Mouse (Mus musculus) spleen, adult 2 months (tissue): ENCODE results near the gene Ccnd1. TPM values are rescaled to one million over a fixed set of nuclear protein-coding genes. Genes with fewer than 3 reads are reported as not detected.

ENCODE experiments used
- DNase-seq, 2 experiments: peaks; one replicate each; pipeline versions ENCODE4 v3.0.0 to v3.0.0-alpha.2; 2012 to 2021; ENCODE audit warnings: low spot score in 2 of 2, low read depth in 1 of 2
- H3K27ac ChIP-seq: fragments of 200-500 bp; 2 replicates; pipeline ENCODE4 v1.5.1; 2012; ENCODE audit warnings: low read length, inconsistent platforms; ENCODE audit not compliant: insufficient read depth
- H3K27me3 ChIP-seq: fragments of 200-500 bp; 2 replicates; pipeline ENCODE4 v1.6.1; 2012; ENCODE audit warnings: mild to moderate bottlenecking, moderate library complexity, low read length, inconsistent platforms; ENCODE audit not compliant: control insufficient read depth, insufficient read depth
- H3K36me3 ChIP-seq: fragments of 200-500 bp; 2 replicates; pipeline ENCODE4 v1.6.1; 2012; ENCODE audit warnings: mild to moderate bottlenecking, low read length, inconsistent platforms; ENCODE audit not compliant: control insufficient read depth, insufficient read depth
- H3K4me1 ChIP-seq: fragments of 200-500 bp; 2 replicates; pipeline ENCODE4 v1.6.1; 2011; ENCODE audit warnings: inconsistent platforms; ENCODE audit not compliant: control insufficient read depth, insufficient read depth, insufficient read length
- H3K4me3 ChIP-seq: fragments of 200-500 bp; 2 replicates; pipeline ENCODE4 v1.5.1; 2011; ENCODE audit warnings: mild to moderate bottlenecking, inconsistent platforms; ENCODE audit not compliant: insufficient read depth, insufficient read length; ENCODE audit errors: extremely low read depth
- CTCF ChIP-seq: fragments of 200-500 bp; IDR thresholded peaks from 2 replicates; pipeline ENCODE4 v1.5.1; 2011; ENCODE audit warnings: mild to moderate bottlenecking, inconsistent platforms; ENCODE audit not compliant: insufficient read depth, insufficient read length, insufficient replicate concordance; ENCODE audit errors: extremely low read depth
- POLR2A ChIP-seq: fragments of 200-500 bp; IDR thresholded peaks from 2 replicates; pipeline ENCODE4 v1.6.1; 2011; ENCODE audit warnings: low read depth, low read length, inconsistent platforms
- WGBS: fragments of 180-500 bp; shearing (Covaris S2); methylation state at CpG from one replicate; pipeline ENCODE4 v1.1.7; 2018; 5-methylcytosine and 5-hydroxymethylcytosine counted together
- polyA plus RNA-seq: library from polyadenylated mRNA; depleted of rRNA; stranded (reverse); fragments of >200 nt; gene quantifications from 2 replicates; pipeline ENCODE4 v1.2.3, GENCODE M21; 2012

Gene Ccnd1
- polyA plus RNA-seq, 1 experiment, result 34.9 TPM

GRCm38 (mm10) chr7:144928889-144929210, 10.9 kb downstream of the Ccnd1 start:
- no peak for DNase-seq
- 85% methylated on average over 6 of the region's 6 CpGs for WGBS
- no peak overlapping the region for H3K27ac ChIP-seq
- H3K27me3 ChIP-seq, result no peaks in the 10 kb centered on the region
- H3K4me3 ChIP-seq, result no peak overlapping the region
- peaks cover 3% of the 10 kb centered on the region for H3K4me1 ChIP-seq
- no peaks in the 10 kb centered on the region for H3K36me3 ChIP-seq
- TF ChIP-seq POLR2A (no peak), CTCF (no peak)

- DNase-seq, result no peak
- TF ChIP-seq CTCF (no peak), POLR2A (no peak)
- H3K4me1 ChIP-seq, result peaks cover 3% of the 10 kb centered on the region
- H3K36me3 ChIP-seq, result no peaks in the 10 kb centered on the region
- no peak overlapping the region for H3K27ac ChIP-seq
- no peaks in the 10 kb centered on the region for H3K27me3 ChIP-seq
- WGBS, result 57% methylated on average over 4 of the region's 4 CpGs
- no peak overlapping the region for H3K4me3 ChIP-seq
These were observed 11.5 kb downstream of the Ccnd1 start for GRCm38 (mm10) chr7:144928009-144928888.

GRCm38 (mm10) chr7:144927591-144927990, 12.1 kb downstream of the Ccnd1 start:
- Histone ChIP-seq H3K4me3 (no peak overlapping the region), H3K27ac (no peak overlapping the region)

DNA sequence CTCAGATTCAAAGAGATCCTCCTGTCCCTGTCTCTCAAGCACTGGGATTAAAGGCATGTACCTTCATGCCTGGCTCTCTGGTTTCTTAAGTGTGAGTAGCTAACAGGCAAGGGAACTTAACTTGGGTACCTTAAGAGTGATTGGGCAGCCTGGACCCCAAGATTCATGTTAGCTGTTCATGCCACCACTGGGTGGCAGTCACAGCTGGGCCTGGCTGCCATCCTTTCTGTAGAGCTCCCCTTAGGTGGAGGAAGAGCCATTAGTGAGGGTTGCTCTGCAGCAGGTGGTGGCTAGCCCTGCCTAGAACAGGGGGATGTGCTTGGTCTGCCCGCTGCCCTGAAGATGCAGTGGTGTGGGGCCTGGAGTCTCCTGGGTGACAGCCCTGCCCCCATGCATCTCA, 20.9 kb downstream of the Ccnd1 start:
- Histone ChIP-seq H3K4me3 (no peak overlapping the region), H3K4me1 (peaks cover 8% of the 10 kb centered on the region; the same call in 1 of the 2 replicates), H3K27me3 (no peaks in the 10 kb centered on the region), H3K36me3 (peaks cover 22% of the 10 kb centered on the region), H3K27ac (no peak overlapping the region)
- TF ChIP-seq POLR2A, result no peak
- TF ChIP-seq CTCF, result no peak
- 83% methylated on average over 1 of the region's 1 CpGs for WGBS
- DNase-seq, result no peak

More at GRCm38 (mm10) chr7:144927591-144927990, 12.1 kb downstream of the Ccnd1 start:
- 59% methylated on average over 2 of the region's 2 CpGs for WGBS
- H3K36me3 ChIP-seq, result no peaks in the 10 kb centered on the region
- TF ChIP-seq POLR2A, result no peak
- no peaks in the 10 kb centered on the region for H3K27me3 ChIP-seq
- DNase-seq, result no peak
- peaks cover 2% of the 10 kb centered on the region for H3K4me1 ChIP-seq

DNA sequence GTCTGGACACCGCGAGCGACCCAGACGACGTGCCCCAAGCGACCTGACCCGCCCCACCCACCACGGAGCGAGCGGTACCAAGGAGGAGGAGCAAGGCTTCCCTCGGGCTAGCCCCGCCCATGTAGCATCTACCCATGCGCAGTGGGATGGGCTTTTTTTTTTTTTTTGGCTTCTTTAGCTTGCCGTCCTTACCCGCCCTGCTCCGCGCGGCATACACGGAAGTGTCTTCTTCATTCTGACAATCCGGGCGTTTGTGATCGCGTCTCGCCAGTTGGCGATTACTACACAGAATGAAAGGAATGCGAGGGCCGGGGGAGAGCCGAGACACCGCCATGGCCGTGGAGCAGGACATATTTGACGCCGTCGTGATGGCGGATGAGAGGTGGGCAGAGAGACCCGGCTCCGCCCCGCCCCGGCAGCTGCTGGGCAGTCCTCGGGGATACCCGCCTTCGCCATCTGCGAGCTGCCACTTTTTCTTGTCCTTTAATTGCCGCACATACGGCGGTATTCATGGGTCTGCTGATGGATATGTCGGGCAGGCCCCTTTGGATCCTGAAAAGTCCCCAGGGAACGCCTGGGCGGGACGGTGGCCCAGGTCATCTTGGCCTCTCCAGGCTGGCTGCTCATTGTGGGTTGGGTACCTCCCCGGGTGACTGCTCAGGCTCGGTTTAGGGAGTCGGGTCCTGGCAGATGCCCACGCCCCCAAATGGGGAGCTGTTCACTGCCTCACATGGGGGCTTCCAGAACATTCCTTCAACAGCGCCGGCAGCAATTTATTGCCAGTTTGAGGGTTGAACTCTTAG, 24.6 kb downstream of the Ccnd1 start, which contains the start of gene LTO1:
Gene LTO1, plus strand, starts transcription at position 153 of the 803 bp plus-strand sequence.
- H3K27me3 ChIP-seq, result no peaks in the 10 kb centered on the region
- under 1% methylated on average over 53 of the region's 55 CpGs for WGBS

GRCm38 (mm10) chr7:144914296-144914947, 25.3 kb downstream of the Ccnd1 start:
- peak overlapping the region; percentile 97 for H3K4me3 ChIP-seq
- peaks cover 13% of the 10 kb centered on the region for H3K36me3 ChIP-seq
- 11% methylated on average over 17 of the region's 17 CpGs for WGBS
- DNase-seq, result no peak
- peaks cover 8% of the 10 kb centered on the region; the same call in 1 of the 2 replicates for H3K4me1 ChIP-seq
- TF ChIP-seq POLR2A, result no peak
- no peak for TF ChIP-seq CTCF
- no peaks in the 10 kb centered on the region for H3K27me3 ChIP-seq
- peak overlapping the region; percentile 85 for H3K27ac ChIP-seq

More for the DNA sequence above, 24.6 kb downstream of the Ccnd1 start, which contains the start of gene LTO1:
- Histone ChIP-seq H3K4me3 (peak within 1 kb of the TSS; percentile 97), H3K4me1 (peaks cover 8% of the 10 kb centered on the region; the same call in 1 of the 2 replicates), H3K36me3 (peaks cover 17% of the 10 kb centered on the region), H3K27ac (peak within 1 kb of the TSS; percentile 85)
- DNase-seq, result peak; percentile 85 to 90
- TF ChIP-seq CTCF, result no peak
- peak; percentile 41 for TF ChIP-seq POLR2A
